Mouse (Mus musculus) monocyte, adult 5-6 weeks (primary cell): ENCODE data around the gene Gosr2. TPM values are rescaled to one million over a fixed set of nuclear protein-coding genes. Genes with fewer than 3 reads are reported as not detected.

Experiments
- ATAC-seq: fragments of 153-309, 156-312 bp; replicated peaks from 2 replicates; pipeline ENCODE4 v1.8.0; 2017; ENCODE audit warnings: mild to moderate bottlenecking; ENCODE audit not compliant: low TSS enrichment, insufficient number of reproducible peaks, severe bottlenecking, poor library complexity, low FRiP score
- total RNA-seq: library from RNA; stranded (forward); fragments of 200-1000, 200-491, 200-594 nt; gene quantifications from 3 replicates; pipeline ENCODE4 v1.2.3, GENCODE M21; 2017

Gosr2 gene
- total RNA-seq, 1 experiment from 2014 or later, result 56.2 TPM

DNA sequence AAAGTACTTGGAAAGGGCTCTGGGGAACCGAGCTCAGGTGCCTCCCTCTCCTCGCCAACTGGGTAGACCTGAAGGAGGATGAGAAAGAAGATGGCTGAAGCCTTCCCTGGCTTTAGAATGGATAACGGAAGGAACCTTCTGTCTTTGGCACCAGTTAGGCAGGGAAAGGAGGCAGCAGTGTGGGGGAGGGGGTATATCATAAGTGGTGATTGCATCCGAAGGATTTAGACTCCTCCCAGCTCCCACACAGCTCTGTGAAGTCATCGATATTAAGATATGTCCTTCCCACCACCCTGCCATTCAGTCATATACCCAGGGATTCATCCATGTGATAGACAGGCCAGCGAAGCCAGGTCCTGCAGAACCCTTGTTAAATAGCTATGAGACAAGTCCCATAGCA, 46.3 kb downstream of the Gosr2 start:
- ATAC-seq, result no peak

GRCm38 (mm10) chr11:103649983-103650493, 47.7 kb downstream of the Gosr2 start:
- ATAC-seq, result no peak

GRCm38 (mm10) chr11:103649301-103649982, 48.3 kb downstream of the Gosr2 start, which contains the start of gene Rprml:
Gene Rprml, plus strand, starts transcription at chr11:103649570.
- ATAC-seq, result no peak

DNA sequence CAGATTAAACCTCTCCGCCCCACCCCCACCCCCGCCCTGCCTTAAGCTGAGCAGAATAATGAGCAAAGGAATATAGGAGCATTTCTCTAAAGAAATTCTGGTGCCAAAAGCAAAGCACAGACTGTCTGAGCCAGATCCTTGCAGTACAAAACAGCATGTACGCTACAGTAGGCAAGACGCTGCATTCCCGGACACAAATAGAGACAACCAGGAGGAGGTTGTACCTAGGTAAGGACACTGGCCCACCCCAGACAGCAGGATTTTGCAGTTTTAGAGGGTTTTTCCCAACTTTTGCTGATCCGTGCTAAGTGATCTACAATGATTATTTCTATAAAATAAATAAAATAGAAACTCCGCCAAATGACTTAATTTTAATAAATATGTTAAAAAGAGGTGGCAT, 49.0 kb downstream of the Gosr2 start:
- no peak for ATAC-seq

GRCm38 (mm10) chr11:103647921-103648620, 49.6 kb downstream of the Gosr2 start:
- no peak for ATAC-seq

- no peak for ATAC-seq
These were observed 51.4 kb downstream of the Gosr2 start for GRCm38 (mm10) chr11:103646301-103646700.

- ATAC-seq, result no peak
These were observed 52.0 kb downstream of the Gosr2 start for GRCm38 (mm10) chr11:103645731-103646130.

GRCm38 (mm10) chr11:103643211-103643610, 54.5 kb downstream of the Gosr2 start:
- ATAC-seq, result no peak

DNA sequence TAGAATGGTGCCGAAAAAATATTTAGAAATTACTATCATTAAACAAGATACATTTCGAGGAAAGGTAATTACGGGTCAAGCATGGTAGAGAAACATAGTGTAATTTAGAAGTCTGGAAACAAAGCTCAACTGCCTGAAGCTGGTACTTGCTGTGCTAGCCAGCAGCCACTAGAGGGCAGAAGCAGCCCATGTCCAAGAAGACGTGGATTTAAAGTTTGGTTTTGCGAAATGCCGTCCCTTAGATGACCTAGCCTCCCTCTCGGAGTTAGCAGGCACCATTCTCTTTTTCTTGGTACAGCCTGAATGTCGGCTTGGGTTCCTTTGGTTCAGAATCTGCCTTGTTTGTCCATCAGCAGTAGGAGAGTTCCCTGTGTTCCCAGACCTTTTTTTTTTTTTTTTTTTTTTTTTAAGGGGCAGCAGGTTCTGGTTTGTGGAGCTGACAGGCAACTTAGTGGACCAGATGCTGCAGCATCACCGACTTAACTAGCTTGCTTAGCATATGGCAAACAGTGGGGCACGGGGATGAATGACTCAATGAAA, 58.2 kb downstream of the Gosr2 start:
- peak; percentile 68; the same call in 1 of the 2 replicates for ATAC-seq

DNA sequence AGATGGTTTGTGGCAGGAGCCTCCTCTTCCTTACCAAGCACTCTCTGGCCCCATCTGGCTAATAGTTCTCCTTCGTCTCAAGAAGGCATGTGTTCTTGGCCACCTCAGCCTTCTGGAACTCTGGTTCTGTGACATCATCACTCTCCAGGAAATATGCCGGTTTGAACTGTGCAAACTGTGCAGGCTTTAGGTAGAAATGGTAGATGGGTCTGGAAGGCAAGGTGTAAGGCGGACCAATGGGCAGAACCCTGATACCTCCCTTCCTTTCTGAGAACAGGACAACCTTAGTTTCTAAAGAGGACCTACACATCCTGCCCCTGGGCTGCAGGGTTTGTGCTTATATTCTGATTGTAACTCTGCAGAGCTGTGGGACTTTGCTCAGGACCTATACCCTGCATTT, 58.9 kb downstream of the Gosr2 start, which contains the start of gene Lyzl6:
Lyzl6 (minus strand) TSS at position 101 of the 400 bp plus-strand sequence.
- ATAC-seq, result no peak

DNA sequence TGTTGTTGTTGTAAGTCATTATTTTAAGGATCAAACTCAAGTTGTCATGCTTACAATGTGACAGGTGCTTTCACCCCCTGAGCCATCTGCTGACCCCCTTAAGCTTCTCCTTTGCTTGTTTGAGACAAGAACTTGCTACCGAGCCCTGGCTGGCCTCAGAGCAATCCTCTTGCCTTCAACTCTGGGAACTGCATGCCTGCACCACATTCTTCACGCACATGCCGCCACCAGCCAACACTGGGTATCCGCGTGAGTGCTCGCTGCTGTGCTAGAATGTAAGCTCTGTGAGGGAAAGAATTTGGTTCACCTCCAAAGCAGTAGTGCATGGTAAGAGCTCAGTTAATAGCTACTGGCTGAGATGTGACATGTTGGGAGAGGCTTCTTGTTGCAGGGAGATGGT, 61.4 kb downstream of the Gosr2 start:
- ATAC-seq, result no peak

GRCm38 (mm10) chr11:103635481-103635880, 62.2 kb downstream of the Gosr2 start:
- ATAC-seq, result no peak

- no peak for ATAC-seq
These were observed 62.9 kb downstream of the Gosr2 start for GRCm38 (mm10) chr11:103634806-103635205.

- no peak for ATAC-seq
These were observed 70.2 kb downstream of the Gosr2 start for GRCm38 (mm10) chr11:103627453-103627852.

Other genes starting within 250 kb of the Gosr2 start
- gene Lrrc37a, start 193.3 kb downstream of the Gosr2 start, total RNA-seq, result not detected in 3 replicates
- 0.29 TPM in 1 of 3 replicates, not detected in the others for gene Gm884, start 76.8 kb downstream of the Gosr2 start, total RNA-seq
- not detected in 3 replicates for gene Lyzl6, start 59.0 kb downstream of the Gosr2 start, total RNA-seq
- gene Rprml, start 48.3 kb downstream of the Gosr2 start, total RNA-seq, result not detected in 3 replicates
- gene Wnt9b, start 51.9 kb upstream of the Gosr2 start, total RNA-seq, result not detected in 3 replicates
- gene Wnt3, start 76.3 kb upstream of the Gosr2 start, total RNA-seq, result not detected in 3 replicates